Mouse (Mus musculus) heart, postnatal 36 days (tissue): Measurements from ENCODE around the gene Fam178b. TPM values are rescaled to one million over a fixed set of nuclear protein-coding genes. Genes with fewer than 3 reads are reported as not detected.

Experiments used
- DNase-seq, 2 experiments: peaks; one replicate each; pipeline ENCODE4 v3.0.0; 2021 to 2022
- intact Hi-C: fragments of 180-260 bp; cut with DNase I; formaldehyde crosslinking; loops from one replicate; pipeline ENCODE4 v1.15.1; 2025
- total RNA-seq, 2 experiments: library from RNA; stranded (reverse); gene quantifications; 2 replicates each; pipeline ENCODE4 v1.2.3; 2021

The Fam178b gene
- total RNA-seq, 2 experiments from 2014 or later, result 0.43 TPM; not detected in 1

GRCm38 (mm10) chr1:36571627-36572026, 111.4 kb downstream of the Fam178b start:
- peak; percentile 57 to 60 for DNase-seq
- intact Hi-C loops, result no loop called here

GRCm38 (mm10) chr1:36570320-36570719, 112.7 kb downstream of the Fam178b start:
- intact Hi-C loops, result no loop called here
- DNase-seq, result no peak

- DNase-seq, result no peak
- intact Hi-C loops, result no loop called here
Measured at GRCm38 (mm10) chr1:36569694-36570276, 113.2 kb downstream of the Fam178b start.

GRCm38 (mm10) chr1:36568776-36569175, 114.2 kb downstream of the Fam178b start:
- no peak for DNase-seq
- intact Hi-C loops, result no loop called here

GRCm38 (mm10) chr1:36567818-36568603, 115.0 kb downstream of the Fam178b start:
- intact Hi-C loops, result no loop called here
- no peak for DNase-seq

GRCm38 (mm10) chr1:36566425-36566824, 116.6 kb downstream of the Fam178b start:
- DNase-seq, result no peak
- intact Hi-C loops, result no loop called here

- intact Hi-C loops, result loop anchor here (2.0 kb wide), 1 partner anchor 17 kb away; no protein-coding TSS in a partner anchor
- peak; percentile 54 to 71 for DNase-seq
Measured at GRCm38 (mm10) chr1:36564101-36564500, 118.9 kb downstream of the Fam178b start.

GRCm38 (mm10) chr1:36563632-36564031, 119.4 kb downstream of the Fam178b start:
- DNase-seq, result no peak
- intact Hi-C loops, result loop anchor here (2.0 kb wide), 2 partner anchors 17 to 25 kb away; no protein-coding TSS in a partner anchor

GRCm38 (mm10) chr1:36563197-36563596, 119.8 kb downstream of the Fam178b start:
- intact Hi-C loops, result loop anchor here (2.0 kb wide), 1 partner anchor 26 kb away; no protein-coding TSS in a partner anchor
- no peak for DNase-seq

- intact Hi-C loops, result loop anchor here (2.0 kb wide), 1 partner anchor 26 kb away; no protein-coding TSS in a partner anchor
Measured at GRCm38 (mm10) chr1:36562388-36562787, 120.6 kb downstream of the Fam178b start.

GRCm38 (mm10) chr1:36560903-36561302, 122.1 kb downstream of the Fam178b start:
- intact Hi-C loops, result no loop called here
- DNase-seq, result peak in 1 of 2 experiments; percentile 28

More at GRCm38 (mm10) chr1:36562388-36562787, 120.6 kb downstream of the Fam178b start:
- DNase-seq, result no peak

- DNase-seq, result no peak
- intact Hi-C loops, result no loop called here
Measured at GRCm38 (mm10) chr1:36559888-36560287, 123.1 kb downstream of the Fam178b start.

GRCm38 (mm10) chr1:36559256-36559655, 123.7 kb downstream of the Fam178b start:
- intact Hi-C loops, result no loop called here
- no peak for DNase-seq

- intact Hi-C loops, result no loop called here
- peak; percentile 80 to 84 for DNase-seq
Measured at GRCm38 (mm10) chr1:36558031-36558993, 124.7 kb downstream of the Fam178b start, which contains the start of gene Sema4c. Gene Sema4c, minus strand, starts transcription at chr1:36558349.

- intact Hi-C loops, result loop anchor here (2.0 kb wide), 1 partner anchor 55 kb away; no protein-coding TSS in a partner anchor
- peak; percentile 88 to 90 for DNase-seq
Measured at GRCm38 (mm10) chr1:36557457-36558011, 125.4 kb downstream of the Fam178b start.

- peak; percentile 95 for DNase-seq
- intact Hi-C loops, result loop anchor here (2.0 kb wide), 1 partner anchor 56 kb away; no protein-coding TSS in a partner anchor
Measured at GRCm38 (mm10) chr1:36556553-36557456, 126.2 kb downstream of the Fam178b start.

GRCm38 (mm10) chr1:36555798-36556395, 127.1 kb downstream of the Fam178b start:
- intact Hi-C loops, result loop anchor here (2.0 kb wide), 1 partner anchor 57 kb away; no protein-coding TSS in a partner anchor
- DNase-seq, result peak; percentile 29 to 42

GRCm38 (mm10) chr1:36554633-36555399, 128.2 kb downstream of the Fam178b start:
- DNase-seq, result peak in 1 of 2 experiments; percentile 28
- intact Hi-C loops, result no loop called here
